Mouse (Mus musculus): ENCODE data around the gene Hcst. TPM values are rescaled to one million over a fixed set of nuclear protein-coding genes. Genes with fewer than 3 reads are reported as not detected.

Hcst gene
- total RNA-seq, 2 experiments from 2014 or later: 1.8 to 2.0 TPM

DNA sequence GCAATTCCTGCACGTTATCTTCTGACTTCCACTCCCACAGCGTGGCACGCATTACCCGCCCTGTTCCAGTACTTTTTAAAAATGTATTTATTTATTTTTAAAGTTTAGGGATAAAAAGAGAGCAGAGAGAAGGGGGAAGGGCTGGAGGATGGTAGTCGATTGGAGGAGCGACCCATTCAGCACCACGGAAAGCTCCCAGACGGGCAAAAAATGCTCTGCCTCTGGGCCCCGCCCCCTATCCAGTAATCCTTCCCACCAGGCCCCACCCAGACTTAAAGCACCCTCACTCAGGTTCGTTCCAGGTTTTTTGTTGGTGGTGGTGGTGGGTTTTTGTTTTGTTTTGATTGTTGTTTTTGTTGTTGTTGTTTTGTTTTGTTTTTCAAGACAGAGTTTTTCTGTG is 14.6 kb upstream of the Hcst start:
- DNase-seq: peak; percentile 82 to 85

GRCm38 (mm10) chr7:30431793-30432192 is 12.1 kb upstream of the Hcst start:
- DNase-seq: peak; percentile 68 to 78

DNA sequence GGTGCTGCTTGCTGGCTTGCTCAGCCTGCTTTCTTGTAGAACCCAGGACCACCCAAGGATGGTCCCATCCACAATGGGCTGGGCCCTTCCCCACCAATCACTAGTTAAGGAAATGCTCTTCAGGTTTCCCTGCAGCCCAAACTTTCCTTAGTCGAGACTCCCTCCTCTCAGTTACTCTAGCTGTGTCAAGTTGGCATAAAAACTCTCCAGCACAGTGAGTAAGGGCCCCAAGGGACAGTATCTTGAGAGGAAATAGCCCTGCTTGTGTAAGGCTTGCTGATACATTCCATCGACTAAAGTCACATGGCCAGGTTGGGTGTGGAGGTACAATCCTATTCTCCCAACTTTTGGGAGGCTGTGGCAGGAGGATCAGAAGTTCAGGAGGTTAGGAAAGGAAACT is 10.5 kb upstream of the Hcst start:
- DNase-seq: no peak

DNA sequence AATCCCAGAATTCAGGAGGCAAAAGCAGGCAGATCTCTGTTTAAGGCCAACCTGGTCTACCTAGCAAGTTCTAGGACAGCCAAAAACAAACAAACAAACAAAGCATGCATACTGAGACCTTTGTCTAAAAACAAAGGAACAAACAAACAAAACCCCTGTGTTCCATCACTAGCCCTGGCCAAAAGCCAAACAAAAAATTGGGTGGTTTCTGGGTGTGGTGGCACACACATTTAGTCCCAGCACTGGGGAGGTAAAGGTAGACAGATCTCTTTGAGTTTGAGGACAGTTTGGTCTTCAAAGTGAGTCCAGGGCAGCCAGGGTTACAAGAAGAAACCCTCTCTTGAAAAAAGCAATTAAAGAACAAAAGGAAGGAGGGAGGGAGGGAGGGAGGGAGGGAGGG is 9.7 kb upstream of the Hcst start:
- DNase-seq: no peak

DNA sequence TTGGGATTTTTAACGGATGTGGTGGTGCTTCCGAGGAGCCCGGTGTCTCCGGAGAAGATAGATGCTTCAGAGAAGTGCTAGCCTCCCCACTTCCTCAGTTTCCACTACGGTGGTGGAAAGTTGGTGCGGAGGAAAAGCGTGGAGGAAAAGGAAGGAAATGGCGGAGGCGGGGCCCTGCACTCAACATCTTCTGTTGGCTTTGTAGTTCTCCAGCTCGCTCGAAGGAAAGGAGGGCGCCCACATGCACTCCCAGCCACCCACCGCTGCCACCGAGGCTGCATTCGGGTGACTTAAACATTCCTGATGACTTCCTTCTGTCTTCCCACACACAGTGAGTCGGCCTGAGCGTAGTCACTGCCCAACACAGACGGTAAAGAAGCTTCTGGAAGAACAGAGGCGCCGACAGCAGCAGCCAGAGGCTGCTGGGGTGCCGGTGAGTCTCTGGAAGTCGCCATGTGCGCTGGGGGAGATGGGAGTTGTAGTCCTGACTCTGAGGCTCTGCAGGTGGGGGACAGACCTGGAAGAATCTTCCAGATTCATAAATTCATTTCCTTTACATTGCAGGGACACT is 3.5 kb upstream of the Hcst start:
- no peak for DNase-seq

DNA sequence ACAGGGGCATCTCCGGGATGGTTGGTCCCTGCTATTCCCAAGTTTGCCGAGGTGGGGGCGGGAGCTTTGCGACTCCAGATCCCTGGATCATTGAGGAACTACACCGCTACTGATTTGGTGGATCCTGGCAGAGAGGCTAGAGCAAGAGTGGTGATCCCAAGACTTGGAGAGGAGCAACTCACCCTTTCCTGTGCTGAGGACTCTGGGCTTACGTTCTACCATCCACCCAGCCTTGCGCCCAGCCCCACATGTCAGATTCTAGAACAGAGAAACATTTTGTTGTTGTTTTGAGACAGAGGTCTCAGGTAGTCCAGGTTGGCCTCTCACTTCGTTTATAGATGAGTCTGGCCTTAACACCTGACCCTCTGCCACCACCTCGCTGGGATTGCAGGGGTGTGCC is 2.9 kb upstream of the Hcst start:
- no peak for DNase-seq

GRCm38 (mm10) chr7:30421890-30422435 is 2.3 kb upstream of the Hcst start:
- DNase-seq: peak; percentile 92

DNA sequence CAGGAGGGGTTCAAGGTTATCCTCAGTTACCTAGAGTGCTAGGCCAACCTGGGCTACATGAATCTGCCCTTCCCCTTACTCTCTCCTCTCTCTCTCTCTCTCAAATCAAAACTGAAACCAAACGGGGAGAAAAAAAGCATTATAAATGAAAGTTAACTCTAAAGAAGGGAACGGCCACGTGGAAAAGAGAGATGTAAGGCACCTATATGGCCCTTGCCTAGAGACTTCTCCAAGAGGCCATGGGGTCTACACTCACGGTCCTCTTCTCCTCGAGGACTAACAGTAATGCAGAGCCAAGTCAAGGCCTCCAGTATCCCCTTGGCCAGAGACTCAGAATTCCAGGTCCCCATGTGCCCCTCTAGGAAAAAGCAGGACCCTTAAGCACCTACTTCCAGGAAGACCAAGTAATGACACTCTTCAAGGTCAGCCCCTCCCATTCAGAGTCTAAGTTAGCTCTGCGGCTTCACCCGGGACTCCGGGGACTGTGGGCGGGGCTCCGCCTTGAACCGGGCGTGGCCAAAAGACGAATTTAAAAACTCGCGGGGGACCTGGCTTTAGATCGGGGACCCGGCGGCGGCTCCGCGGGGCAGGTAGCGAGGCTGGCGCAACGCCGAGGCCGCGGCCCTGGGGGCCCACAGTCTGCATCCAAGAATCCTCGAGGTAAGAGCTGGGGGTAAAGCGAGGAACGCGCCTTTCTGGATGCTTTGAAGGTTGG is 1.7 kb upstream of the Hcst start, which contains the start of gene Nfkbid:
Gene Nfkbid, plus strand, starts transcription at position 558 of the 715 bp plus-strand sequence.
- DNase-seq: peak; percentile 84 to 90

DNA sequence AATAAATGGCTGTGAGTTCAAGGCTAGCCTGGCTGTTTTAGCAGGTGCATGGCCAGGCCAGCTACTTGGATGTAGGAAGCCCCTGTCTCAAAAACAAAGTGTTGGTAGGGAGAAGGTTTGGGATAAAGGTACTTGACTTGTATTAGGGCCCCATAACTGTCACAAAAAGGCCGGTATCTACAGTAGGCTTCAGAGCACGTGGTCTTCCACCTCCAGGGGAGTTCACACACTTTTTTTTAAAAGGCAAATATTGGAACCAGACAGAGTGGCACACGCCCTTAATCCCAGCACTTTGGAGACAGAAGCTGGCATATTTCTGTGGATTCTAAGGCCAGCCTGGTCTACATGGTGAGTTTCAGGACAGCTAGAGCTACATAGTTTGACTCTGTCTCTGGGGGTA is 1.0 kb upstream of the Hcst start:
- DNase-seq: no peak

- DNase-seq: no peak
Measured at GRCm38 (mm10) chr7:30417856-30418255, 1.8 kb downstream of the Hcst start.

- no peak for DNase-seq
Measured at GRCm38 (mm10) chr7:30413596-30413995, 6.1 kb downstream of the Hcst start, which contains the start of gene Tyrobp. Tyrobp (plus strand) TSS chr7:30413760.

- DNase-seq: no peak
Measured at GRCm38 (mm10) chr7:30412735-30413147, 6.9 kb downstream of the Hcst start.

DNA sequence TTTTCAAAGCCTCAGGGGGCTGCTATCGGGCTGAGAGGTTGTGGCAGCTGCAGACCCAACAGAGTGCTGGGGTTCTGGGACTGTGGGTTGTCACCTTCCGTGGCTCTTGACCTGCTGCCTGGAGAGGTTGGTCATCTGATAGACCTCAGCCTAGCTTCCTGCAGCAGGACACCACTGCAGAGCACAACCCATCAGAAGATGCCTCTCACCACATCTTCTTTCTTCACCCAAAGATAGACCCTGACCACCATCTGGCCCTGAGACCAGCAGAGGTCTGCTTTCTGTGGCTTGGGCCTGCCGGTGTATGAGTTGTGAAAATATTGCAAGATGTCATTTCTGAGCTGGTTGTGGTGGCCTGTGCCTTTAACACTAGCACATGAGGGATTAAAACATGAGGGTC is 8.6 kb downstream of the Hcst start:
- DNase-seq: no peak

GRCm38 (mm10) chr7:30409789-30410188 is 9.9 kb downstream of the Hcst start:
- DNase-seq: no peak

- no peak for DNase-seq
Measured at GRCm38 (mm10) chr7:30408639-30409038, 11.0 kb downstream of the Hcst start.

DNA sequence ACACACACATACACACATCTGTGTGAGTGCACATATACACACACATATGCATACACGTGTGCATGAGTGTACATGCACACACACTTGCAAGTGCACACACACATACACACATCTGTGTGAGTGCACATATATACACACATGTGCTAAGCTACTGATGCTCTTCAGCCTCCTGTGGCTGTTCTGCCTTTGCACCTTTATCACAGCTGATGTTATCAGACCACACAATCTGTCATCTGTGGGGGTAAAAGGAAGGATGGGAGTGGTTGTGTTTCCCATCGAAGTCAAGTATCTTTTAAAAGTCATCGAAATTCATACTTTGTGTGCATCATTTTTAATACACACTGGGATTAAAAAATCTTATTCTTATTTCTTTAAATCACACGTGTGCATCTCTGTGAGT is 17.3 kb downstream of the Hcst start:
- DNase-seq: no peak

DNA sequence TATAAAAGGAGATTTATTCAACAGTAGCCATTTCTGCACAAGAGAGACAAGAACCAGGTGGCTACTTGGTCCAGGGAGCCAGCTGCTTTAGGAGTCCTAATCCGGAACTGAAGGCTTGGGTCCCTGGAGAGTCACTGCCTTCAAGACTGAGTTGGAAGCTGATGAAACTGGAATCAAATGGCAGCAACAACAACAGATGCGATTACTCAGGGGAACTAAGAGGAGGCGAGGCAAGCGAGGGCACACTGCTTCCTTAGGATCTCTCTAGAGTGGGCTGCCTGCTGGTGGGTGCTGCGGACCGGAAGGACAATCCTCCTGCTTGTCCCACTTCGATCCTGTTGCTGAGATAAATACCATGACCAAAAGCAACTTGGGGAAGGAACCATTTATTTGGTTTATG is 20.0 kb downstream of the Hcst start:
- no peak for DNase-seq

DNA sequence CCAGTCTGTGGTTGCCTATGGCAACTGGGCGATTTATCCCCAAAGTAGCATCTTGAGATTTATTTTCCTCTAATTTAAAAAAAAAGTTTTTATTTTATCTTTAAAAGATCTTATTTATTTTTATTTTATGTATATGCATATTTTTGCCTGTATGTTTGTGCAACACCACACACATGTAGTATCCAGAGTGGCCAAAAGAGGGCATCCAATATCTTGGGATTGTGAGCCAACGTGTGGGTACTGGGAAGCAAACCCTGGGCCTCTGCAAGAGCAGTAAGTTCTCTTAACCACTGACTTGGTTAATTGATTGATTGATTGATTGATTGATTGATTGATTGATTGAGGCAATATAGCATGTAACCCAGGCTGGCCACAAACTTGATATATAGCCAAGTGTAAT is 24.8 kb downstream of the Hcst start:
- no peak for DNase-seq

- peak; percentile 43 to 56 for DNase-seq
Measured at GRCm38 (mm10) chr7:30394379-30394778, 25.3 kb downstream of the Hcst start.

GRCm38 (mm10) chr7:30393631-30394030 is 26.0 kb downstream of the Hcst start:
- DNase-seq: no peak

GRCm38 (mm10) chr7:30392746-30393520 is 26.7 kb downstream of the Hcst start:
- peak in 1 of 2 experiments; percentile 36 for DNase-seq

GRCm38 (mm10) chr7:30384106-30384505 is 35.5 kb downstream of the Hcst start:
- DNase-seq: no peak

- no peak for DNase-seq
Measured at GRCm38 (mm10) chr7:30380061-30380460, 39.6 kb downstream of the Hcst start.
